Mouse (Mus musculus) intestine, postnatal 0 days (tissue): Measurements from ENCODE around the gene Cmtm2a. TPM values are rescaled to one million over a fixed set of nuclear protein-coding genes. Genes with fewer than 3 reads are reported as not detected.

ENCODE experiments used
- ATAC-seq: fragments of 200-750 bp; cut with Nextera tagmentation; 2 replicates; pipeline ENCODE4 v1.8.0; 2017; ENCODE audit warnings: mild to moderate bottlenecking, moderate TSS enrichment, moderate library complexity
- H3K27ac ChIP-seq: fragments of 300-500 bp; sonication (generic); 2 replicates; pipeline ENCODE4 v1.5.1; 2014; ENCODE audit warnings: mild to moderate bottlenecking, low read depth, low read length, moderate library complexity
- H3K27me3 ChIP-seq: fragments of 300-500 bp; sonication (generic); replicated peaks from 2 replicates; pipeline ENCODE4 v1.6.1; 2014; ENCODE audit warnings: low read length, mixed read lengths; ENCODE audit not compliant: control insufficient read depth, insufficient read depth
- H3K36me3 ChIP-seq: fragments of 300-500 bp; sonication (generic); 2 replicates; pipeline ENCODE4 v1.6.1; 2014; ENCODE audit warnings: mild to moderate bottlenecking, moderate library complexity; ENCODE audit not compliant: control insufficient read depth, insufficient read depth
- H3K4me1 ChIP-seq: fragments of 300-500 bp; sonication (generic); replicated peaks from 2 replicates; pipeline ENCODE4 v1.6.1; 2014; ENCODE audit warnings: antibody characterized with exemption, low read length, mixed read lengths; ENCODE audit not compliant: control insufficient read depth, insufficient read depth
- H3K4me2 ChIP-seq: fragments of 300-500 bp; sonication (generic); replicated peaks from 2 replicates; pipeline ENCODE4 v1.6.1; 2014; ENCODE audit warnings: low read depth, mild to moderate bottlenecking, moderate library complexity
- H3K4me3 ChIP-seq: fragments of 300-500 bp; sonication (generic); 2 replicates; pipeline ENCODE4 v1.5.1; 2014; ENCODE audit warnings: low read depth, low read length
- H3K9ac ChIP-seq: fragments of 300-500 bp; sonication (generic); 2 replicates; pipeline ENCODE4 v1.6.1; 2014; ENCODE audit warnings: mild to moderate bottlenecking, low read depth, low read length
- H3K9me3 ChIP-seq: fragments of 300-500 bp; sonication (generic); 2 replicates; pipeline ENCODE4 v1.6.1; 2016; ENCODE audit warnings: mixed run types; ENCODE audit not compliant: control insufficient read depth
- CTCF ChIP-seq: sonication (generic); IDR thresholded peaks from 2 replicates; pipeline ENCODE4 v1.5.1; 2016; ENCODE audit warnings: low read depth, mild to moderate bottlenecking, control low read depth, antibody characterized with exemption, moderate library complexity
- WGBS: fragments of 180-500 bp; shearing (Covaris S2); extraction: QIAGEN DNeasy Blood & Tissue Kit; methylation state at CpG from one replicate; pipeline ENCODE4 v1.1.7; 2014; 5-methylcytosine and 5-hydroxymethylcytosine counted together
- polyA plus RNA-seq: library from polyadenylated mRNA; unstranded; fragments of >200 nt; fragmentation: Nextera tagmentation; extraction: Ambion mirVana; gene quantifications from 2 replicates; pipeline ENCODE4 v1.2.1, GENCODE M21; 2015

Cmtm2a gene
- polyA plus RNA-seq, 1 experiment from 2014 or later = not detected

DNA sequence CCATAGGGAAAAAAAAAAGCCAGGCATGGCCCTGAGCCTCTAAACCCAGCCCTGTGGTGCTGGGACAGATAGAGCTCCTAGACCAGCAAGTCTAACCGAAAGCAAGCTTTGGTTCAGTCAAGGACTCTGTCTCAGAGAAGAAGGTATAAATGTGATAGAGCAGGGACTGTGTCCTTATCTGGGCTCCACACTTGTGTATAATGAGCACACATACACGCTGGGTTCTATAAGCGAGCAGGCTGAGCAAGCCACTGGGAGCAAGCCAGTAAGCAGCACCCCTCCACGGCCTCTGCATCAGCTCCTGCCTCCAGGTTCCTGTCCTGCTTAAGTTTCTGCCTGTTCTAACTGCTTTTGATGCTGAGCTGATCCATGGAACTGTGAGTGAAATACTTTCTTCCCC, 60.9 kb downstream of the Cmtm2a start:
- ATAC-seq = no peak
- no peak for TF ChIP-seq CTCF
- WGBS = 94% methylated on average over 4 of the region's 4 CpGs

More for the DNA sequence above, 60.9 kb downstream of the Cmtm2a start:
- no peak overlapping the region for H3K27ac ChIP-seq
- H3K9ac ChIP-seq = no peak overlapping the region
- H3K4me3 ChIP-seq = no peak overlapping the region
- H3K9me3 ChIP-seq = no peaks in the 10 kb centered on the region
- H3K4me2 ChIP-seq = no peak overlapping the region
- peaks cover 58% of the 10 kb centered on the region for H3K36me3 ChIP-seq
- H3K27me3 ChIP-seq = no peaks in the 10 kb centered on the region
- H3K4me1 ChIP-seq = no peaks in the 10 kb centered on the region

Other genes starting within 250 kb of the Cmtm2a start
- gene Cdh5, start 191.6 kb downstream of the Cmtm2a start, polyA plus RNA-seq = 12.1 and 12.4 TPM in 2 replicates
- 0.85 TPM in 2 replicates for gene Bean1, start 122.7 kb downstream of the Cmtm2a start, polyA plus RNA-seq
- gene Tk2, start 44.6 kb downstream of the Cmtm2a start, polyA plus RNA-seq = 12.0 and 12.4 TPM in 2 replicates
- gene Cklf, start 42.3 kb downstream of the Cmtm2a start, polyA plus RNA-seq = 16.5 and 17.8 TPM in 2 replicates
- not detected in 2 replicates for gene Gm45711, start 16.9 kb upstream of the Cmtm2a start, polyA plus RNA-seq
- gene Cmtm1, start 17.0 kb upstream of the Cmtm2a start, polyA plus RNA-seq = not detected in 2 replicates
- not detected in 2 replicates for gene Gm11020, start 28.4 kb upstream of the Cmtm2a start, polyA plus RNA-seq
- not detected in 2 replicates for gene Cmtm2b, start 29.0 kb upstream of the Cmtm2a start, polyA plus RNA-seq
- gene Cmtm3, start 46.2 kb upstream of the Cmtm2a start, polyA plus RNA-seq = 40.3 and 40.5 TPM in 2 replicates
- gene Cmtm4, start 102.6 kb upstream of the Cmtm2a start, polyA plus RNA-seq = 5.9 and 6.7 TPM in 2 replicates
- gene Dync1li2, start 149.9 kb upstream of the Cmtm2a start, polyA plus RNA-seq = 19.0 and 20.4 TPM in 2 replicates
- gene Terb1, start 216.7 kb upstream of the Cmtm2a start, polyA plus RNA-seq = 0.16 TPM in 2 replicates
- 43.8 and 48.6 TPM in 2 replicates for gene Nae1, start 241.5 kb upstream of the Cmtm2a start, polyA plus RNA-seq
- 0.82 and 1.1 TPM in 2 replicates for gene Car7, start 241.5 kb upstream of the Cmtm2a start, polyA plus RNA-seq